Mouse (Mus musculus): ENCODE results near the gene 1700019N19Rik. TPM values are rescaled to one million over a fixed set of nuclear protein-coding genes. Genes with fewer than 3 reads are reported as not detected.

Gene 1700019N19Rik
- polyA plus RNA-seq, 1 experiment, result not detected

- Histone ChIP-seq H3K27me3 (ENCODE audit: control insufficient read depth, insufficient read depth, low read length) (no peaks in the 10 kb centered on the region), H3K27ac (ENCODE audit: insufficient read depth, low read depth, low read length) (no peak overlapping the region), H3K4me1 (ENCODE audit: control insufficient read depth, insufficient read depth, insufficient read length, low read length) (no peaks in the 10 kb centered on the region; the same call in 1 of the 2 replicates), H3K4me3 (ENCODE audit: low read depth, low read length) (no peak overlapping the region), H3K36me3 (ENCODE audit: control insufficient read depth, insufficient read depth, low read length) (no peaks in the 10 kb centered on the region)
- TF ChIP-seq CTCF (IDR thresholded peaks at IDR 0.05; ENCODE audit: extremely low read depth, insufficient read length, insufficient replicate concordance, low read depth, low read length), result no peak
- no peak for TF ChIP-seq POLR2A (IDR thresholded peaks at IDR 0.05; ENCODE audit: low read depth, low read length)
- WGBS, result 47% methylated on average over 2 of the region's 2 CpGs
These were observed 38.7 kb upstream of the 1700019N19Rik start for GRCm38 (mm10) chr19:58832988-58833387.

- TF ChIP-seq CTCF (IDR thresholded peaks at IDR 0.05; ENCODE audit: extremely low read depth, insufficient read length, insufficient replicate concordance, low read depth, low read length) (no peak), POLR2A (IDR thresholded peaks at IDR 0.05; ENCODE audit: low read depth, low read length) (no peak)
- Histone ChIP-seq H3K27ac (ENCODE audit: insufficient read depth, low read depth, low read length) (no peak overlapping the region), H3K27me3 (ENCODE audit: control insufficient read depth, insufficient read depth, low read length) (no peaks in the 10 kb centered on the region), H3K4me1 (ENCODE audit: control insufficient read depth, insufficient read depth, insufficient read length, low read length) (no peaks in the 10 kb centered on the region), H3K4me3 (ENCODE audit: low read depth, low read length) (no peak overlapping the region), H3K36me3 (ENCODE audit: control insufficient read depth, insufficient read depth, low read length) (no peaks in the 10 kb centered on the region)
- 81% methylated on average over 9 of the region's 9 CpGs for WGBS
These were observed 37.1 kb upstream of the 1700019N19Rik start for GRCm38 (mm10) chr19:58831280-58831922.

GRCm38 (mm10) chr19:58830182-58830581 lies 35.9 kb upstream of the 1700019N19Rik start:
- 89% methylated on average over 7 of the region's 7 CpGs for WGBS
- Histone ChIP-seq H3K4me3 (ENCODE audit: low read depth, low read length) (no peak overlapping the region), H3K27me3 (ENCODE audit: control insufficient read depth, insufficient read depth, low read length) (no peaks in the 10 kb centered on the region), H3K36me3 (ENCODE audit: control insufficient read depth, insufficient read depth, low read length) (no peaks in the 10 kb centered on the region), H3K27ac (ENCODE audit: insufficient read depth, low read depth, low read length) (no peak overlapping the region), H3K4me1 (ENCODE audit: control insufficient read depth, insufficient read depth, insufficient read length, low read length) (no peaks in the 10 kb centered on the region)
- TF ChIP-seq CTCF (IDR thresholded peaks at IDR 0.05; ENCODE audit: extremely low read depth, insufficient read length, insufficient replicate concordance, low read depth, low read length) (no peak), POLR2A (IDR thresholded peaks at IDR 0.05; ENCODE audit: low read depth, low read length) (no peak)

GRCm38 (mm10) chr19:58829575-58829974 lies 35.3 kb upstream of the 1700019N19Rik start:
- WGBS, result 75% methylated on average over 5 of the region's 5 CpGs
- Histone ChIP-seq H3K4me3 (ENCODE audit: low read depth, low read length) (no peak overlapping the region), H3K27me3 (ENCODE audit: control insufficient read depth, insufficient read depth, low read length) (no peaks in the 10 kb centered on the region), H3K4me1 (ENCODE audit: control insufficient read depth, insufficient read depth, insufficient read length, low read length) (no peaks in the 10 kb centered on the region), H3K36me3 (ENCODE audit: control insufficient read depth, insufficient read depth, low read length) (no peaks in the 10 kb centered on the region), H3K27ac (ENCODE audit: insufficient read depth, low read depth, low read length) (no peak overlapping the region)
- no peak for TF ChIP-seq CTCF (IDR thresholded peaks at IDR 0.05; ENCODE audit: extremely low read depth, insufficient read length, insufficient replicate concordance, low read depth, low read length)
- TF ChIP-seq POLR2A (IDR thresholded peaks at IDR 0.05; ENCODE audit: low read depth, low read length), result no peak

- Histone ChIP-seq H3K27ac (ENCODE audit: insufficient read depth, low read depth, low read length) (no peak overlapping the region), H3K27me3 (ENCODE audit: control insufficient read depth, insufficient read depth, low read length) (no peaks in the 10 kb centered on the region), H3K4me1 (ENCODE audit: control insufficient read depth, insufficient read depth, insufficient read length, low read length) (no peaks in the 10 kb centered on the region), H3K4me3 (ENCODE audit: low read depth, low read length) (no peak overlapping the region), H3K36me3 (ENCODE audit: control insufficient read depth, insufficient read depth, low read length) (no peaks in the 10 kb centered on the region)
- 49% methylated on average over 7 of the region's 7 CpGs for WGBS
- TF ChIP-seq POLR2A (IDR thresholded peaks at IDR 0.05; ENCODE audit: low read depth, low read length) (no peak), CTCF (IDR thresholded peaks at IDR 0.05; ENCODE audit: extremely low read depth, insufficient read length, insufficient replicate concordance, low read depth, low read length) (no peak)
These were observed 33.4 kb upstream of the 1700019N19Rik start for GRCm38 (mm10) chr19:58827656-58828055.

GRCm38 (mm10) chr19:58824316-58824715 lies 30.1 kb upstream of the 1700019N19Rik start:
- 27% methylated on average over 1 of the region's 1 CpGs for WGBS
- no peaks in the 10 kb centered on the region for H3K27me3 ChIP-seq (ENCODE audit: control insufficient read depth, insufficient read depth, low read length)
- H3K27ac ChIP-seq (ENCODE audit: insufficient read depth, low read depth, low read length), result no peak overlapping the region
- H3K4me1 ChIP-seq (ENCODE audit: control insufficient read depth, insufficient read depth, insufficient read length, low read length), result no peaks in the 10 kb centered on the region
- no peak overlapping the region for H3K4me3 ChIP-seq (ENCODE audit: low read depth, low read length)
- no peak for TF ChIP-seq CTCF (IDR thresholded peaks at IDR 0.05; ENCODE audit: extremely low read depth, insufficient read length, insufficient replicate concordance, low read depth, low read length)
- TF ChIP-seq POLR2A (IDR thresholded peaks at IDR 0.05; ENCODE audit: low read depth, low read length), result no peak
- no peaks in the 10 kb centered on the region for H3K36me3 ChIP-seq (ENCODE audit: control insufficient read depth, insufficient read depth, low read length)

- no peaks in the 10 kb centered on the region for H3K4me1 ChIP-seq (ENCODE audit: control insufficient read depth, insufficient read depth, insufficient read length, low read length)
- TF ChIP-seq CTCF (IDR thresholded peaks at IDR 0.05; ENCODE audit: extremely low read depth, insufficient read length, insufficient replicate concordance, low read depth, low read length) (no peak), POLR2A (IDR thresholded peaks at IDR 0.05; ENCODE audit: low read depth, low read length) (no peak)
- no peak overlapping the region for H3K4me3 ChIP-seq (ENCODE audit: low read depth, low read length)
- H3K36me3 ChIP-seq (ENCODE audit: control insufficient read depth, insufficient read depth, low read length), result no peaks in the 10 kb centered on the region
- no peaks in the 10 kb centered on the region for H3K27me3 ChIP-seq (ENCODE audit: control insufficient read depth, insufficient read depth, low read length)
- 85% methylated on average over 3 of the region's 3 CpGs for WGBS
- no peak overlapping the region for H3K27ac ChIP-seq (ENCODE audit: insufficient read depth, low read depth, low read length)
These were observed 29.0 kb upstream of the 1700019N19Rik start for GRCm38 (mm10) chr19:58823301-58823700.
